Mouse (Mus musculus) left cerebral cortex, adult 9 months (tissue): ENCODE data around the gene Hoxc4.

Experiments
- DNase-seq, 2 experiments: peaks; one replicate each; pipeline ENCODE4 v3.0.0; 2022; ENCODE audit warnings: low spot score in 2 of 2

The Hoxc4 gene

GRCm38 (mm10) chr15:102990461-102991397 lies 28.0 kb upstream of the Hoxc4 start, which contains the start of gene Hoxc8:
Gene Hoxc8 (plus strand): TSS chr15:102990607.
- DNase-seq = no peak

GRCm38 (mm10) chr15:102991782-102992181 lies 27.0 kb upstream of the Hoxc4 start:
- DNase-seq = no peak

GRCm38 (mm10) chr15:102992206-102992605 lies 26.5 kb upstream of the Hoxc4 start:
- no peak for DNase-seq

- DNase-seq = no peak
Measured at GRCm38 (mm10) chr15:102992863-102993262, 25.9 kb upstream of the Hoxc4 start.

GRCm38 (mm10) chr15:102996548-102996947 lies 22.2 kb upstream of the Hoxc4 start:
- DNase-seq = no peak

GRCm38 (mm10) chr15:102997431-102997830 lies 21.3 kb upstream of the Hoxc4 start:
- DNase-seq = no peak

GRCm38 (mm10) chr15:102997939-102998355 lies 20.8 kb upstream of the Hoxc4 start, which contains the start of gene Hoxc6:
Gene Hoxc6 (plus strand): TSS chr15:102998257.
- no peak for DNase-seq

GRCm38 (mm10) chr15:102998608-102999182 lies 20.0 kb upstream of the Hoxc4 start:
- DNase-seq = no peak

GRCm38 (mm10) chr15:102999183-102999831 lies 19.4 kb upstream of the Hoxc4 start:
- DNase-seq = no peak

GRCm38 (mm10) chr15:102999955-103000354 lies 18.8 kb upstream of the Hoxc4 start:
- DNase-seq = no peak

- no peak for DNase-seq
Measured at GRCm38 (mm10) chr15:103000501-103000901, 18.2 kb upstream of the Hoxc4 start.

GRCm38 (mm10) chr15:103001370-103001769 lies 17.4 kb upstream of the Hoxc4 start:
- no peak for DNase-seq

GRCm38 (mm10) chr15:103002156-103002555 lies 16.6 kb upstream of the Hoxc4 start:
- no peak for DNase-seq

GRCm38 (mm10) chr15:103002821-103003448 lies 15.8 kb upstream of the Hoxc4 start:
- DNase-seq = no peak

- DNase-seq = no peak
Measured at GRCm38 (mm10) chr15:103005308-103005707, 13.4 kb upstream of the Hoxc4 start.

- no peak for DNase-seq
Measured at GRCm38 (mm10) chr15:103005797-103006196, 12.9 kb upstream of the Hoxc4 start.

GRCm38 (mm10) chr15:103006326-103006725 lies 12.4 kb upstream of the Hoxc4 start:
- DNase-seq = no peak

- no peak for DNase-seq
Measured at GRCm38 (mm10) chr15:103009265-103010111, 9.2 kb upstream of the Hoxc4 start.

GRCm38 (mm10) chr15:103010112-103010846 lies 8.5 kb upstream of the Hoxc4 start:
- DNase-seq = no peak

- no peak for DNase-seq
Measured at GRCm38 (mm10) chr15:103010847-103011555, 7.7 kb upstream of the Hoxc4 start.
